Mouse (Mus musculus) bone marrow, adult 2 months (tissue): Measurements from ENCODE around the gene Ugt1a8. TPM values are rescaled to one million over a fixed set of nuclear protein-coding genes. Genes with fewer than 3 reads are reported as not detected.
"Not testable (repeated sequence)": the region's sequence is repeated elsewhere in the genome, so short reads cannot be mapped to it uniquely, and the experiment has no call there.

ENCODE experiments used
- H3K27ac ChIP-seq: fragments of 200-500 bp; 2 replicates; pipeline ENCODE4 v1.5.1; 2012; ENCODE audit warnings: low read depth, mild to moderate bottlenecking, control low read depth, inconsistent platforms, low read length; ENCODE audit not compliant: control insufficient read depth, poor library complexity, insufficient read depth
- H3K4me1 ChIP-seq: fragments of 200-500 bp; 2 replicates; pipeline ENCODE4 v1.6.1; 2011; ENCODE audit warnings: low read length; ENCODE audit not compliant: control insufficient read depth, insufficient read depth
- H3K4me3 ChIP-seq: fragments of 200-500 bp; replicated peaks from 2 replicates; pipeline ENCODE3; 2011; ENCODE audit warnings: mild to moderate bottlenecking, low read depth, low read length, control low read depth; ENCODE audit not compliant: control insufficient read depth
- CTCF ChIP-seq: fragments of 200-500 bp; IDR thresholded peaks from 2 replicates; pipeline ENCODE4 v1.5.1; 2011; ENCODE audit warnings: low read length, control low read depth; ENCODE audit not compliant: control insufficient read depth, insufficient read depth
- POLR2A ChIP-seq: fragments of 200-500 bp; IDR thresholded peaks from 2 replicates; pipeline ENCODE4 v1.6.1; 2011; ENCODE audit warnings: low read depth, mild to moderate bottlenecking, control low read depth, low read length, borderline replicate concordance; ENCODE audit not compliant: control insufficient read depth
- WGBS: fragments of 180-500 bp; shearing (Covaris S2); methylation state at CpG from one replicate; pipeline ENCODE4 v1.1.7; 2018; 5-methylcytosine and 5-hydroxymethylcytosine counted together
- polyA plus RNA-seq: library from polyadenylated mRNA; stranded (reverse); fragments of >200 nt; gene quantifications from 2 replicates; pipeline ENCODE4 v1.2.4, GENCODE M21; 2011; ENCODE audit warnings: low replicate concordance; ENCODE audit not compliant: missing spikeins, insufficient read depth, insufficient read length

Ugt1a8 gene
- polyA plus RNA-seq, 1 experiment, result not detected

DNA sequence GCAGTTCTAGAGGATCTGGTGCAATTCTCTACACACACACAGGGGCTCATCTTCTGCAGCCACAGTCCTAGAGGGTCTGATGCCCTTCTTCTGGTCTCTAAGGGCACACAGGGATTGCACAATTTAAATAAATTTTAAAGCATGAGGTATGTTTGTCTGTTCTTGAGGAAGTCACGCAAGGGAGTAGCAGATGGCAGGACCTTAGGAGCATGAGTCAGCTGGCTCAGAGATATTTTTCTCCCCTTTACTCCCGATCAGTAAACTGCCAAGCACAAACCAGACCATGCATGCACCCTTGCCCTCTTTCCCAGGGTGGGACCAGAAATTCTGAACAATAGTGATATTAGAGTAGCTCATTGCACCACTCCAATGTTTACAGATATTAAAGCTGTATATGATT, 70.8 kb downstream of the Ugt1a8 start:
- Histone ChIP-seq H3K4me1 (no peaks in the 10 kb centered on the region), H3K4me3 (no peak overlapping the region), H3K27ac (no peak overlapping the region)
- 19% methylated on average over 2 of the region's 2 CpGs for WGBS
- TF ChIP-seq POLR2A (no peak), CTCF (no peak)

DNA sequence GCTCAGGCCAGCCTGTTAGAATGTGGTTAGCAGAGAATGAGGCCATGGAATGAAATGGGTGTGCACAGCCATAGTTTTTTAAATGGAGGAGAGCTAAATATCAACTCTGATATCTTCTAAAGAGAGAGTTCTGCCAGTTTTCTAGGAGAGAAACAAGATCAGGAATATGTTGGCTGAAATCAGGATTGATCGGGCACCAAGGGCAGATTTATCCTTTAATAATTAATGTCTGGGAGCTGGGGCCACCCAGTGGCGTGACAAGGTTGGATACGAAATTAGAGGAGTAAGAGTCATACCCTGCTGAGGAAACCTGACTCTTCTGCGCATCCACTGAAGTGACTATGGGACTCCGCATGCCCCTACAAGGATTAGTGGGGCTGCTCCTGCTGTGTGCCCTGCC, 78.1 kb downstream of the Ugt1a8 start, which contains the start of gene Ugt1a5:
Gene Ugt1a5 (plus strand): TSS at position 302 of the 400 bp plus-strand sequence.
- 88% methylated on average over 5 of the region's 5 CpGs for WGBS

GRCm38 (mm10) chr1:88172190-88172589, 84.6 kb downstream of the Ugt1a8 start:
- H3K27ac ChIP-seq, H3K4me1 ChIP-seq, H3K4me3 ChIP-seq: not testable (repeated sequence)
- 75% methylated on average over 7 of the region's 7 CpGs for WGBS

More for the DNA sequence above, 78.1 kb downstream of the Ugt1a8 start, which contains the start of gene Ugt1a5:
- no peak within 1 kb of the TSS for H3K27ac ChIP-seq
- H3K4me3 ChIP-seq, result no peak within 1 kb of the TSS
- TF ChIP-seq POLR2A, result no peak
- TF ChIP-seq CTCF, result no peak
- no peaks in the 10 kb centered on the region for H3K4me1 ChIP-seq

GRCm38 (mm10) chr1:88179657-88180056, 92.0 kb downstream of the Ugt1a8 start:
- no peak overlapping the region for H3K27ac ChIP-seq
- WGBS, result 70% methylated on average over 1 of the region's 1 CpGs
- no peak for TF ChIP-seq CTCF
- no peak for TF ChIP-seq POLR2A
- no peaks in the 10 kb centered on the region for H3K4me1 ChIP-seq
- no peak overlapping the region for H3K4me3 ChIP-seq

- Histone ChIP-seq H3K27ac (no peak overlapping the region), H3K4me3 (no peak overlapping the region), H3K4me1 (no peaks in the 10 kb centered on the region)
- TF ChIP-seq POLR2A, result no peak
- TF ChIP-seq CTCF, result no peak
- 85% methylated on average over 5 of the region's 5 CpGs for whole genome bisulfite sequencing
These were observed 98.8 kb downstream of the Ugt1a8 start for GRCm38 (mm10) chr1:88186325-88186935.

GRCm38 (mm10) chr1:88192136-88192535, 104.5 kb downstream of the Ugt1a8 start:
- H3K4me3 ChIP-seq, result no peak overlapping the region
- H3K27ac ChIP-seq, result no peak overlapping the region
- no peaks in the 10 kb centered on the region for H3K4me1 ChIP-seq
- TF ChIP-seq POLR2A, result no peak
- no peak for TF ChIP-seq CTCF
- 85% methylated on average over 3 of the region's 3 CpGs for WGBS

DNA sequence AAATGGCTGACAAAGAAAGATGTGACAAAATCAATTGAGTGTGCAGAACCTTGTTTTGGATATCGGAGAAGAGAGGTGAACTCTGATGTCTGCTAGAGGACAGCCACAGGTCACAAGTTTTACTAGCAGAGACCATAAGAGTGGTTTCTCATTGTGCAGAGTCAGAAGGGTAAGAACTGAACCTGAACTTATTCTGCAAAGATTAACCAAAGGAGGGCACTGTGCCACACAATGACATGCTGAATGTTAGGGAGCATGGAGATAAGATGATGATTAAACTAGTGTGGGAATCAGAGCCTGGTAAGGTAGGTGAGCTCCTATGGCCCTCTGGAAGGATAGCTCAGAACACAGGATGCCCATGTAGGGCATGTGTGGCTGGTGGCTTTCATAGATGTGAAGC, 108.1 kb downstream of the Ugt1a8 start:
- H3K27ac ChIP-seq, result no peak overlapping the region
- no peaks in the 10 kb centered on the region for H3K4me1 ChIP-seq
- TF ChIP-seq POLR2A, result no peak
- TF ChIP-seq CTCF, result no peak
- 89% methylated on average over 1 of the region's 1 CpGs for WGBS
- no peak overlapping the region for H3K4me3 ChIP-seq

DNA sequence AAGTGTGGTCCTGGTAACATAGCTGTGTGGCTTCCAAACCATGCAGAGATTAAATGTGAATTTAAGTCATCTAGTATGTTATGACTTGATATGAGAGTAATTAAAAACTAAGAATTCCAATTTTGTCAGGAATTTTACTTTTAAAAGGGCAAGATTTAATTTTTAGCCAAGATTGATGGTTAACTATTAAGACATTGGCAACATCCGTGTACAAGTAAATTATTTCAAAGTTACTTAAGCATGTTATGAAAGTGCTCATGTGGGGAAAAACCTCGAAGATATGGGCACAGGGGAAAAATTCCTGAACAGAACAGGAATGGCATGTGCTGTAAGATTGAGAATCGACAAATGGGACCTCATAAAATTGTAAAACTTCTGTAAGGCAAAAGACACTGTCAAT, 109.8 kb downstream of the Ugt1a8 start:
- no peaks in the 10 kb centered on the region for H3K4me1 ChIP-seq
- H3K4me3 ChIP-seq, result no peak overlapping the region
- TF ChIP-seq POLR2A (no peak), CTCF (no peak)
- no peak overlapping the region for H3K27ac ChIP-seq
- 70% methylated on average over 3 of the region's 3 CpGs for WGBS

- Histone ChIP-seq H3K4me3 (no peak overlapping the region), H3K27ac (no peak overlapping the region), H3K4me1 (no peaks in the 10 kb centered on the region)
- TF ChIP-seq CTCF, result no peak
- no peak for TF ChIP-seq POLR2A
- WGBS, result 78% methylated on average over 2 of the region's 2 CpGs
These were observed 112.4 kb downstream of the Ugt1a8 start for GRCm38 (mm10) chr1:88199996-88200395.
